Mouse (Mus musculus) neural tube, embryonic 13.5 days (tissue): ENCODE results near the gene Fancc. TPM values are rescaled to one million over a fixed set of nuclear protein-coding genes. Genes with fewer than 3 reads are reported as not detected.
"Not testable (repeated sequence)": the region's sequence is repeated elsewhere in the genome, so short reads cannot be mapped to it uniquely, and the experiment has no call there.

ENCODE experiments used
- ATAC-seq: fragments of 200-750 bp; cut with Nextera tagmentation; 2 replicates; pipeline ENCODE4 v1.8.0; 2017; ENCODE audit warnings: low read depth, mild to moderate bottlenecking, moderate TSS enrichment, moderate library complexity
- H3K27ac ChIP-seq: fragments of 300-500 bp; sonication (generic); replicated peaks from 2 replicates; pipeline ENCODE4 v1.5.1; 2015; ENCODE audit warnings: moderate library complexity, mild to moderate bottlenecking, inconsistent platforms
- H3K27me3 ChIP-seq: fragments of 300-500 bp; sonication (generic); 2 replicates; pipeline ENCODE4 v1.6.1; 2015; ENCODE audit warnings: mild to moderate bottlenecking, inconsistent platforms
- H3K36me3 ChIP-seq: fragments of 300-500 bp; sonication (generic); 2 replicates; pipeline ENCODE4 v1.6.1; 2015; ENCODE audit warnings: mild to moderate bottlenecking, inconsistent platforms
- H3K4me1 ChIP-seq: fragments of 300-500 bp; sonication (generic); replicated peaks from 2 replicates; pipeline ENCODE4 v1.6.1; 2015; ENCODE audit warnings: inconsistent platforms
- H3K4me2 ChIP-seq: fragments of 300-500 bp; sonication (generic); 2 replicates; pipeline ENCODE4 v1.6.1; 2015; ENCODE audit warnings: inconsistent platforms, mild to moderate bottlenecking, moderate library complexity
- H3K4me3 ChIP-seq: fragments of 300-500 bp; sonication (generic); 2 replicates; pipeline ENCODE4 v1.5.1; 2015; ENCODE audit warnings: mild to moderate bottlenecking, inconsistent platforms
- H3K9ac ChIP-seq: fragments of 300-500 bp; sonication (generic); 2 replicates; pipeline ENCODE4 v1.6.1; 2015; ENCODE audit warnings: moderate library complexity, mild to moderate bottlenecking, inconsistent platforms
- H3K9me3 ChIP-seq: fragments of 300-500 bp; sonication (generic); 2 replicates; pipeline ENCODE4 v1.6.1; 2016; ENCODE audit warnings: inconsistent platforms
- WGBS: fragments of 180-500 bp; shearing (Covaris S2); methylation state at CpG from one replicate; pipeline ENCODE4 v1.1.7; 2015; 5-methylcytosine and 5-hydroxymethylcytosine counted together
- polyA plus RNA-seq: library from polyadenylated mRNA; unstranded; fragments of >200 nt; fragmentation: Nextera tagmentation; extraction: Ambion mirVana; gene quantifications from 2 replicates; pipeline ENCODE4 v1.2.1, GENCODE M21; 2015

Fancc gene
- polyA plus RNA-seq, 1 experiment from 2014 or later, result 15.3 TPM

DNA sequence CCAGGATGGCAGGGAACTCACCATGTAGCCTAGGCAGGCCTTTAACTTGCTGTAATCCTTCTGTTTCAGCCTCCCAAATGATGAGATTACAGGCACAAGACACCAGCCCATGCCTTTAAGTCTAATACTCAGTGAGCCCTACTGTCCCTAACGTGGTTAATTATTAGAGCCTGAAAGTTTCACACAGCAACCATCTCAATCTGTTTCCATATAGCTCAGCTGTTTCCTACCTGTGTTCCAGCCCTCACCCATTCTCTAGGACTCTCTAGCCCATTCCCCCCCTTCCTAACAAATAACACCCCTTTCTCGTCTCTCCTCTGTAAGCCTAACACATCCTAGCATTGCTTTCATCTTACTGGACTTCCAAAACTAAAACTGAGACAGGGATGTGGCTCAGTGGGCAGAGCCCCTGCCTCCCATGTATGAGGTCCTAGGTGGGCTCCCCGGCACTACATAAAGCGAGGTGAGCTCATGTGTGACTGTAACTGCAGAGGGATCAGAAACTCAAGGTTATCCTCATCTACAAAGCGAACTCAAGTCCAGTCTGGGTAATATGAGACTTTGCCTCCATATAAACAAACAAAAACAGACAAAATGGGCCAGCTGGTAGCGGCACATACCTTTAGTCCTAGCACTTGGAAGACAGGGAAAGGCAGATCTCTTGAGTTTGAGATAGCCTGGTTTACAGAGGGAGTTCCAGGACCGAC, 123.5 kb downstream of the Fancc start:
- H3K9me3 ChIP-seq, result no peaks in the 10 kb centered on the region
- H3K4me2 ChIP-seq, result no peak overlapping the region
- H3K27me3 ChIP-seq, result no peaks in the 10 kb centered on the region
- H3K27ac ChIP-seq, result no peak overlapping the region
- no peaks in the 10 kb centered on the region for H3K4me1 ChIP-seq
- no peak overlapping the region for H3K4me3 ChIP-seq
- H3K36me3 ChIP-seq, result no peaks in the 10 kb centered on the region
- 90% methylated on average over 7 of the region's 7 CpGs for WGBS
- H3K9ac ChIP-seq, result no peak overlapping the region
- no peak for ATAC-seq

DNA sequence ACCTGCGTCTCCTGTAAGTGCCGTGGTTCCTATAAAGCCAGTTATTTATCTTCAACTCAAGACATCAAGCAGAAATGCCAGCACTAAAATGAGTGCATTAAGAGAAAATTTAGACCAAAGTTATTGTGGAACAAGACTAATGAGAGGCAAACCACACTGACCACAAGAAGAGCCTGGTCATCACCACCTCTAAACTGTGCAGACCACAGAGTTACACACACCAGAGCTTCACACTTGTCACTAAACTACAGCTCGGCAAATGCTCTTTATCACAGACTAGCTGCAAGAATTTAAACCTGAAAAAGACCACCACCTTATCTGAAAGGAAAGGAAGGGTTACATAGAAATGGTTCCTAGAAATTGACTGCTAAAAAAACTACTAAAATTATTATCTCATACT, 135.3 kb downstream of the Fancc start:
- Histone ChIP-seq H3K9ac (no peak overlapping the region), H3K27me3 (no peaks in the 10 kb centered on the region), H3K9me3 (no peaks in the 10 kb centered on the region), H3K4me1 (no peaks in the 10 kb centered on the region), H3K4me2 (no peak overlapping the region), H3K27ac (no peak overlapping the region), H3K36me3 (no peaks in the 10 kb centered on the region), H3K4me3 (no peak overlapping the region)
- WGBS, result 86% methylated on average over 3 of the region's 3 CpGs
- no peak for ATAC-seq

GRCm38 (mm10) chr13:63360111-63360885, 136.8 kb downstream of the Fancc start:
- WGBS, result 82% methylated on average over 4 of the region's 4 CpGs
- H3K36me3 ChIP-seq, result no peaks in the 10 kb centered on the region
- no peak overlapping the region for H3K4me3 ChIP-seq
- H3K27me3 ChIP-seq, result no peaks in the 10 kb centered on the region
- no peak overlapping the region for H3K9ac ChIP-seq
- no peaks in the 10 kb centered on the region for H3K9me3 ChIP-seq
- H3K4me1 ChIP-seq, result no peaks in the 10 kb centered on the region
- no peak overlapping the region for H3K27ac ChIP-seq
- no peak for ATAC-seq
- H3K4me2 ChIP-seq, result no peak overlapping the region

GRCm38 (mm10) chr13:63359393-63359792, 137.7 kb downstream of the Fancc start:
- H3K4me2 ChIP-seq, result no peak overlapping the region
- H3K27me3 ChIP-seq, result no peaks in the 10 kb centered on the region
- H3K4me3 ChIP-seq, result no peak overlapping the region
- H3K4me1 ChIP-seq, result no peaks in the 10 kb centered on the region
- H3K9ac ChIP-seq, result no peak overlapping the region
- no peak for ATAC-seq
- H3K9me3 ChIP-seq, result no peaks in the 10 kb centered on the region
- H3K36me3 ChIP-seq, result no peaks in the 10 kb centered on the region
- 86% methylated on average over 4 of the region's 4 CpGs for WGBS
- no peak overlapping the region for H3K27ac ChIP-seq

DNA sequence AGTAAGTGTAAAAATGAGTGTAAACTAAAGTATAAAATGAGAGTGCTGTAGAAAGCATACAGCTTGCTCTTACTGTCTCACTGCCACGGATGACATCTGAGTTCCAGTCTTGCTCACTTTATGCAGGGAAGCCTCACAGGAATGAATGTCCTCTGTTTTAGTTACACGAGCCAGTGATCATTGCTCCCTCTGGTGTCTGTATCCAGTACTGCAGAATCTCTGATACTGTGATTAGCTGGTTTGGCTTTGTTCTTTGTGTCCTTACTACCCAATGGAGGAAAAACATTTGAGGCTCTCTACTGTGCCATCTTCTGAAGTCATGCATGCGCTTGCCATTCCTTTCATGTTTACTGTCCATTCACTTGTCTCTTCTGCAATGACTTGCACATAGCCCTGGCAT, 140.5 kb downstream of the Fancc start:
- no peak overlapping the region for H3K9ac ChIP-seq
- 38% methylated on average over 3 of the region's 3 CpGs for WGBS
- H3K4me1 ChIP-seq, result no peaks in the 10 kb centered on the region
- no peaks in the 10 kb centered on the region for H3K9me3 ChIP-seq
- no peak for ATAC-seq
- no peak overlapping the region for H3K27ac ChIP-seq
- H3K4me2 ChIP-seq, result no peak overlapping the region
- H3K4me3 ChIP-seq, result no peak overlapping the region
- no peaks in the 10 kb centered on the region for H3K27me3 ChIP-seq
- no peaks in the 10 kb centered on the region for H3K36me3 ChIP-seq

GRCm38 (mm10) chr13:63356101-63356500, 141.0 kb downstream of the Fancc start:
- Histone ChIP-seq H3K27ac (no peak overlapping the region), H3K36me3 (no peaks in the 10 kb centered on the region), H3K27me3 (no peaks in the 10 kb centered on the region), H3K9me3 (no peaks in the 10 kb centered on the region), H3K9ac (no peak overlapping the region), H3K4me1 (no peaks in the 10 kb centered on the region), H3K4me3 (no peak overlapping the region), H3K4me2 (no peak overlapping the region)
- 95% methylated on average over 4 of the region's 4 CpGs for WGBS
- ATAC-seq, result no peak

- H3K4me1 ChIP-seq, H3K4me2 ChIP-seq, H3K36me3 ChIP-seq, H3K27ac ChIP-seq, H3K9me3 ChIP-seq, H3K4me3 ChIP-seq, H3K27me3 ChIP-seq, H3K9ac ChIP-seq, ATAC-seq: not testable (repeated sequence)
- 87% methylated on average over 4 of the region's 4 CpGs for WGBS
These were observed 143.8 kb downstream of the Fancc start for GRCm38 (mm10) chr13:63353312-63353711.

DNA sequence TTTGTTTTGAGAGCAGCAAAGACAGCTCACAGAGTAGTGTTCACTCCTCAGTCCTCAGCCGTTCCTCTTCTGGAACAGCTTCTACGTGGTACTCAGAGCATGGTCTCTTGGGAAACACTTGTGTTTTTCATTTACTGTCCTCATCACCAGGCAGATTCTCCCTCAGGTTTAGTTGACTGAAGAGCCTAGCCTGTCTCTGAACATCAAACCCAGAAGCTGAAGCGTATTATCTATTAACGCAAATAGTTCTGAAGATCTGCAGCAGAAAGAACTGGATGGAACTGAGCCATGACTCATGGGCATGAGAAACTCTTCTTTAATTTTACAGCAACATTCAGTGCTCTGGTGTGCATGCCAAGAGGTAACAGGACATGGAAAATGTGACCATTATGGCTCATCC, 147.0 kb downstream of the Fancc start:
- no peak overlapping the region for H3K27ac ChIP-seq

DNA sequence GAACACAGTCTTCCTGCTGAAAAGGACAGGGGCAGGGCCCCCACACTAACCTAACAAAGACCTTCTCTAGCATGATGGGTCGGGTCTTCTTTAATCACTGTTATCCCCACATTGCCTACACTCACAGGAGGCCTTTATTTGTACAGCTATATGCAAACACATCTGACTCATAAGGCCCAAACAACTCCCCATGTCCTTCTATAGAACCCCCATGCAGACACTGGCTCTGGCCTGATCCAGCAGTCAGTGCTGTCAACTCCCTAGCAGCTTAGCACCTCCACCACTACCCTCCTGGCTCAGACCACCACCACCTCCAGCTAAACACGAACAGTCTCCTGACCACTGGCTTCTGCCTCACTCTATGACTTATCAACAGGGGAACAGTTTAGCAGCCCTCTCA, 149.4 kb downstream of the Fancc start:
- no peak overlapping the region for H3K4me3 ChIP-seq
- H3K9me3 ChIP-seq, result no peaks in the 10 kb centered on the region
- no peaks in the 10 kb centered on the region for H3K4me1 ChIP-seq
- ATAC-seq, result no peak
- 91% methylated on average over 2 of the region's 2 CpGs for WGBS
- H3K9ac ChIP-seq, result no peak overlapping the region
- no peaks in the 10 kb centered on the region; the same call in 1 of the 2 replicates for H3K36me3 ChIP-seq
- H3K27ac ChIP-seq, result no peak overlapping the region
- no peak overlapping the region for H3K4me2 ChIP-seq
- no peaks in the 10 kb centered on the region for H3K27me3 ChIP-seq

More for the DNA sequence above, 147.0 kb downstream of the Fancc start:
- H3K27me3 ChIP-seq, result no peaks in the 10 kb centered on the region
- WGBS, result 92% methylated on average over 4 of the region's 4 CpGs
- H3K9me3 ChIP-seq, result no peaks in the 10 kb centered on the region
- H3K9ac ChIP-seq, result no peak overlapping the region
- no peak for ATAC-seq
- no peaks in the 10 kb centered on the region for H3K36me3 ChIP-seq
- no peak overlapping the region for H3K4me3 ChIP-seq
- no peaks in the 10 kb centered on the region for H3K4me1 ChIP-seq
- H3K4me2 ChIP-seq, result no peak overlapping the region

- no peak overlapping the region for H3K4me2 ChIP-seq
- H3K27me3 ChIP-seq, result no peaks in the 10 kb centered on the region
- no peaks in the 10 kb centered on the region for H3K4me1 ChIP-seq
- H3K9me3 ChIP-seq, result no peaks in the 10 kb centered on the region
- no peaks in the 10 kb centered on the region; the same call in 1 of the 2 replicates for H3K36me3 ChIP-seq
- H3K4me3 ChIP-seq, result no peak overlapping the region
- no peak for ATAC-seq
- no peak overlapping the region for H3K27ac ChIP-seq
- H3K9ac ChIP-seq, result no peak overlapping the region
- 78% methylated on average over 5 of the region's 5 CpGs for WGBS
These were observed 151.4 kb downstream of the Fancc start for GRCm38 (mm10) chr13:63345476-63346225.

DNA sequence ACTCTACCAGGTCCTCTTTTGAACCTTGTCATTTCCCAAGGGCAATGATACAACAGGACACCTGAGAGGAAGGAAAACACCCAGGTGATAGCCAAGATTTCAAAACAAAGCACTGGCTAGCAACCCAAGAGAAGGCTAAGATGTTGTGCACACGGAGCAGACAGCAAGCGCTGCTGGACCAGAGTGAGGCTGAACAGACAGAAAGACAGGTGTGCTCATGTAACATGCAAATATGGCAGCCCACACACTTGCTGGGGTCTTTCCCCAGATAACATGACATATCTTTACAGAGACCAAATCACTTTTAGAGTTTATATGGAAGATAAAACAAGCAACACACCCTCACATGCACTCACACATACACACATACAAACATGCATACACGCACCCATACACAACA, 152.6 kb downstream of the Fancc start:
- ATAC-seq, result no peak
- no peaks in the 10 kb centered on the region for H3K9me3 ChIP-seq
- H3K4me1 ChIP-seq, result no peaks in the 10 kb centered on the region
- no peak overlapping the region for H3K27ac ChIP-seq
- H3K36me3 ChIP-seq, result no peaks in the 10 kb centered on the region; the same call in 1 of the 2 replicates
- no peak overlapping the region for H3K9ac ChIP-seq
- H3K4me3 ChIP-seq, result no peak overlapping the region
- WGBS, result 97% methylated on average over 3 of the region's 3 CpGs
- H3K27me3 ChIP-seq, result no peaks in the 10 kb centered on the region
- H3K4me2 ChIP-seq, result no peak overlapping the region

- Histone ChIP-seq H3K36me3 (no peaks in the 10 kb centered on the region; the same call in 1 of the 2 replicates), H3K4me3 (no peak overlapping the region), H3K9ac (no peak overlapping the region), H3K4me2 (no peak overlapping the region), H3K27me3 (no peaks in the 10 kb centered on the region), H3K9me3 (no peaks in the 10 kb centered on the region), H3K27ac (no peak overlapping the region), H3K4me1 (peaks cover 1% of the 10 kb centered on the region)
- WGBS, result 79% methylated on average over 2 of the region's 2 CpGs
- ATAC-seq, result no peak
These were observed 154.3 kb downstream of the Fancc start for GRCm38 (mm10) chr13:63342781-63343180.
